10 mouse cellular contexts compared by ENCODE assay signal in genomic region chr5:142608989-142609325, GRCm38 (mm10). TPM values are rescaled to one million over a fixed set of nuclear protein-coding genes. Genes with fewer than 3 reads are reported as not detected.
DNase-seq lines count a peak whose midpoint lies in the region; ATAC-seq and TF ChIP-seq lines count a peak whose summit lies in the region.
"Had no signal": no experiment of that assay in that cellular context is flagged by ENCODE, and none has a peak within 500 bp of the region (broad histone marks: within the 10 kb centered on the region; RNA-seq: fewer than 3 reads in every experiment).

No protein-coding gene starts in this region.

- in situ Hi-C loops in ES-E14 (cut with MboI; ENCODE audit: low sequenced_read_pairs in 2 of 2, unreplicated experiment in 2 of 2): no loop called here

- no peak for ATAC-seq in heart, embryonic 11.5 days (replicated peaks; ENCODE audit: insufficient number of reproducible peaks, low FRiP score, low TSS enrichment)
- ATAC-seq in hindbrain, embryonic 13.5 days (ENCODE audit: low FRiP score): no peak; the same call in 1 of the 2 replicates

- WGBS in heart, embryonic 11.5 days (ENCODE audit: insufficient replicate concordance): 12% methylated on average over 4 of the region's 4 CpGs
- 11% methylated on average over 4 of the region's 4 CpGs for WGBS in hindbrain, embryonic 13.5 days
- WGBS in midbrain, embryonic 10.5 days: 2% methylated on average over 4 of the region's 4 CpGs

- intact Hi-C loops in heart, postnatal 25 days (cut with DNase I): no loop called here

- H3K4me3 ChIP-seq in heart, embryonic 11.5 days (ENCODE audit: low read depth, low read length): peak overlapping the region; percentile 38
- H3K4me3 ChIP-seq in ES-E14 (ENCODE audit: insufficient read depth in 1 of 2, low read depth in 1 of 2, low read length in 2 of 2, poor library complexity in 1 of 2, severe bottlenecking in 1 of 2): peak overlapping the region; percentile 24 to 67; a peak in 3 of 4 replicates
- H3K4me3 ChIP-seq in hindbrain, embryonic 13.5 days: peak overlapping the region; percentile 48
- peak overlapping the region; percentile 59 for H3K4me3 ChIP-seq in midbrain, embryonic 10.5 days

- no peaks in the 10 kb centered on the region for H3K36me3 ChIP-seq in heart, embryonic 11.5 days (ENCODE audit: control insufficient read depth, insufficient read depth, low read length)
- H3K36me3 ChIP-seq in ES-E14 (ENCODE audit: control insufficient read depth, insufficient read depth, low read length, poor library complexity, severe bottlenecking): no peaks in the 10 kb centered on the region
- no peaks in the 10 kb centered on the region for H3K36me3 ChIP-seq in hindbrain, embryonic 13.5 days
- no peaks in the 10 kb centered on the region for H3K36me3 ChIP-seq in midbrain, embryonic 10.5 days

- peak overlapping the region; percentile 6; the same call in 1 of the 2 replicates for H3K9ac ChIP-seq in heart, embryonic 11.5 days (ENCODE audit: low read depth, low read length)
- H3K9ac ChIP-seq in ES-E14 (ENCODE audit: insufficient read depth, low read depth, low read length, poor library complexity, severe bottlenecking): 0 out of 2 replicates have a peak overlapping the region, but pooled peaks have one; percentile 7
- H3K9ac ChIP-seq in hindbrain, embryonic 13.5 days: peak overlapping the region; percentile 75

- no peak for DNase-seq in heart, postnatal 25 days (ENCODE audit: low spot score)
- no peak for DNase-seq in ES-E14 (ENCODE audit: low read depth, low spot score)
- DNase-seq in midbrain, embryonic 10.5 days (ENCODE audit: low spot score): no peak
- no peak for DNase-seq in ovary, adult 18-20 months (ENCODE audit: low spot score)
- no peak for DNase-seq in lung, postnatal 25 days (ENCODE audit: low spot score)
- DNase-seq in lung, postnatal 14 days: no peak
- DNase-seq: kidney, postnatal 25 days had no signal

- no peak overlapping the region for H3K27ac ChIP-seq in heart, embryonic 11.5 days (ENCODE audit: low read depth, low read length)
- no peak overlapping the region for H3K27ac ChIP-seq in ES-E14 (ENCODE audit: insufficient read depth, low read depth, low read length, poor library complexity, severe bottlenecking)
- peak overlapping the region; percentile 61; the same call in 1 of the 2 replicates for H3K27ac ChIP-seq in hindbrain, embryonic 13.5 days
- peak overlapping the region; percentile 76 for H3K27ac ChIP-seq in midbrain, embryonic 10.5 days (replicated peaks)

- H3K4me1 ChIP-seq in heart, embryonic 11.5 days (ENCODE audit: control insufficient read depth, insufficient read depth, low read length): no peaks in the 10 kb centered on the region
- H3K4me1 ChIP-seq in ES-E14 (ENCODE audit: control insufficient read depth in 2 of 2, insufficient read depth in 2 of 2, low read length in 2 of 2, poor library complexity in 1 of 2): peaks cover 0 to 2% of the 10 kb centered on the region in 2 experiments; a peak in 2 of 4 replicates
- peaks cover 14% of the 10 kb centered on the region for H3K4me1 ChIP-seq in hindbrain, embryonic 13.5 days (replicated peaks)
- peaks cover 15% of the 10 kb centered on the region for H3K4me1 ChIP-seq in midbrain, embryonic 10.5 days

- H3K9me3 ChIP-seq in heart, embryonic 11.5 days (replicated peaks; ENCODE audit: control insufficient read depth, low read length): no peaks in the 10 kb centered on the region
- no peaks in the 10 kb centered on the region for H3K9me3 ChIP-seq in ES-E14 (ENCODE audit: control insufficient read depth, insufficient read depth, low read depth, low read length)
- no peaks in the 10 kb centered on the region for H3K9me3 ChIP-seq in hindbrain, embryonic 13.5 days
- H3K9me3 ChIP-seq in midbrain, embryonic 10.5 days (replicated peaks): peaks cover 7% of the 10 kb centered on the region; the same call in 1 of the 2 replicates

- peak overlapping the region; percentile 68 for H3K4me2 ChIP-seq in heart, embryonic 11.5 days
- H3K4me2 ChIP-seq in hindbrain, embryonic 13.5 days: peak overlapping the region; percentile 78

- peaks cover 11% of the 10 kb centered on the region for H3K27me3 ChIP-seq in heart, embryonic 11.5 days (ENCODE audit: control insufficient read depth, insufficient read depth, low read length)
- peaks cover 27% of the 10 kb centered on the region; the same call in 1 of the 2 replicates for H3K27me3 ChIP-seq in hindbrain, embryonic 13.5 days
- peaks cover 42% of the 10 kb centered on the region for H3K27me3 ChIP-seq in midbrain, embryonic 10.5 days (ENCODE audit: low read depth, poor library complexity, severe bottlenecking)

TF ChIP-seq in ES-E14, 5 proteins besides CTCF, POLR2A, EP300 and RAD21:
- no peak for TF ChIP-seq HCFC1 (IDR thresholded peaks at IDR 0.05; ENCODE audit: borderline replicate concordance, insufficient read depth, low read length)
- no peak for TF ChIP-seq CHD2 (IDR thresholded peaks at IDR 0.05; ENCODE audit: low read depth, low read length)
- no peak for TF ChIP-seq MAFK (IDR thresholded peaks at IDR 0.05; ENCODE audit: insufficient read depth, low read depth, low read length)
- no peak for TF ChIP-seq ZC3H11A (IDR thresholded peaks at IDR 0.05; ENCODE audit: borderline replicate concordance, low read depth, low read length)
- no peak for TF ChIP-seq ZNF384 (IDR thresholded peaks at IDR 0.05; ENCODE audit: low read depth, low read length)

RNA-seq across cellular contexts. Expression of gene Mmd2, which starts 0.4 kb away (rescaled TPM):
- 0.13 and 0.29 TPM in 2 replicates for polyA plus RNA-seq in heart, embryonic 11.5 days (2014; fragmentation: Nextera tagmentation; extraction: Ambion mirVana)
- total RNA-seq in heart, postnatal 25 days (2021): under 1 TPM; 0.11 to 0.21 TPM
- 1.2 and 2.2 TPM in 2 replicates for total RNA-seq in ES-E14 (2012; rRNA removed)
- polyA plus RNA-seq in hindbrain, embryonic 13.5 days (2015; fragmentation: Nextera tagmentation; extraction: Ambion mirVana): 34.1 and 34.8 TPM in 2 replicates
- polyA plus RNA-seq in midbrain, embryonic 10.5 days (2016; fragmentation: Nextera tagmentation; extraction: Ambion mirVana): 4.8 and 7.3 TPM in 2 replicates
- polyA plus RNA-seq: C2C12 had no signal

RNA-seq across cellular contexts. Expression of gene Wipi2, which starts 18.5 kb away (rescaled TPM):
- 28.3 and 38.3 TPM in 2 replicates for polyA plus RNA-seq in heart, embryonic 11.5 days (2014; fragmentation: Nextera tagmentation; extraction: Ambion mirVana)
- total RNA-seq in heart, postnatal 25 days (2021): 10 to 100 TPM; 34.7 to 38.9 TPM
- total RNA-seq in ES-E14 (2012; rRNA removed): 62.4 and 69.7 TPM in 2 replicates
- 44.4 and 44.5 TPM in 2 replicates for polyA plus RNA-seq in hindbrain, embryonic 13.5 days (2015; fragmentation: Nextera tagmentation; extraction: Ambion mirVana)
- polyA plus RNA-seq in midbrain, embryonic 10.5 days (2016; fragmentation: Nextera tagmentation; extraction: Ambion mirVana): 56.2 and 60.9 TPM in 2 replicates

RNA-seq across cellular contexts. Expression of gene Radil, which starts 58.1 kb away (rescaled TPM):
- 7.5 and 10.0 TPM in 2 replicates for polyA plus RNA-seq in heart, embryonic 11.5 days (2014; fragmentation: Nextera tagmentation; extraction: Ambion mirVana)
- total RNA-seq in heart, postnatal 25 days (2021): 1 to 10 TPM; 2.0 to 2.4 TPM
- total RNA-seq in ES-E14 (2012; rRNA removed): 6.2 and 6.8 TPM in 2 replicates
- 12.9 and 15.7 TPM in 2 replicates for polyA plus RNA-seq in hindbrain, embryonic 13.5 days (2015; fragmentation: Nextera tagmentation; extraction: Ambion mirVana)
- polyA plus RNA-seq in midbrain, embryonic 10.5 days (2016; fragmentation: Nextera tagmentation; extraction: Ambion mirVana): 4.9 and 6.1 TPM in 2 replicates

Comparison
In these comparisons a context has a peak if more than half of its experiments do, and no peak if none do; other contexts are left out.
1. H3K27ac ChIP-seq: peak in hindbrain, embryonic 13.5 days (single experiment) and midbrain, embryonic 10.5 days (single experiment); none in heart, embryonic 11.5 days (single experiment) and ES-E14 (single experiment).
2. H3K9ac ChIP-seq: peak in every context shown above with its lines; median percentile 75 in hindbrain, embryonic 13.5 days; 7 in ES-E14; 6 in heart, embryonic 11.5 days.
3. Peak in every context shown above with its lines, with median percentiles within 50 percentile points of each other: H3K4me3 ChIP-seq.